Mouse (Mus musculus) ES-Bruce4 (cell line): Measurements from ENCODE around the gene Arsb. TPM values are rescaled to one million over a fixed set of nuclear protein-coding genes. Genes with fewer than 3 reads are reported as not detected.

Source experiments
- H3K27ac ChIP-seq: 2 replicates; pipeline ENCODE4 v1.5.1; 2012; ENCODE audit warnings: low read length, inconsistent platforms; ENCODE audit not compliant: insufficient read depth
- H3K27me3 ChIP-seq: 2 replicates; pipeline ENCODE4 v1.6.1; 2012; ENCODE audit warnings: mild to moderate bottlenecking, low read length, inconsistent platforms; ENCODE audit not compliant: control insufficient read depth, poor library complexity, insufficient read depth, severe bottlenecking
- H3K36me3 ChIP-seq: 2 replicates; pipeline ENCODE4 v1.6.1; 2012; ENCODE audit warnings: inconsistent platforms, mild to moderate bottlenecking, low read length, moderate library complexity; ENCODE audit not compliant: control insufficient read depth, poor library complexity, insufficient read depth, severe bottlenecking
- H3K4me1 ChIP-seq: one replicate; pipeline ENCODE4 v1.8.1; 2011; ENCODE audit warnings: low read length; ENCODE audit not compliant: control insufficient read depth, insufficient read depth
- H3K4me3 ChIP-seq: 2 replicates; pipeline ENCODE4 v1.5.1; 2011; ENCODE audit warnings: low read depth, mild to moderate bottlenecking, low read length
- H3K9ac ChIP-seq: 2 replicates; pipeline ENCODE4 v1.6.1; 2012; ENCODE audit warnings: low read depth, mild to moderate bottlenecking, inconsistent platforms; ENCODE audit not compliant: poor library complexity, severe bottlenecking
- H3K9me3 ChIP-seq: replicated peaks from 2 replicates; pipeline ENCODE4 v1.6.1; 2012; ENCODE audit warnings: mild to moderate bottlenecking, low read length, inconsistent platforms; ENCODE audit not compliant: control insufficient read depth, poor library complexity, insufficient read depth, severe bottlenecking
- CTCF ChIP-seq: IDR thresholded peaks from one replicate; pipeline ENCODE4 v1.8.1; 2011; ENCODE audit warnings: low read depth, low read length
- EP300 ChIP-seq: IDR thresholded peaks from 2 replicates; pipeline ENCODE4 v1.6.1; 2011; ENCODE audit warnings: low read depth, low read length; ENCODE audit not compliant: insufficient read depth
- POLR2A ChIP-seq: IDR thresholded peaks from one replicate; pipeline ENCODE4 v1.8.1; 2011; ENCODE audit warnings: low read length; ENCODE audit not compliant: insufficient read depth
- polyA plus RNA-seq: library from polyadenylated mRNA; stranded (reverse); fragments of >200 nt; gene quantifications from 2 replicates; pipeline ENCODE4 v1.2.4, GENCODE M21; 2011; ENCODE audit warnings: low read depth; ENCODE audit not compliant: missing spikeins, insufficient read depth, insufficient read length

Arsb gene
- polyA plus RNA-seq, 1 experiment = 1.7 TPM

- Histone ChIP-seq H3K27ac (no peak overlapping the region), H3K9me3 (no peaks in the 10 kb centered on the region), H3K9ac (no peak overlapping the region), H3K27me3 (no peaks in the 10 kb centered on the region), H3K4me3 (no peak overlapping the region), H3K4me1 (no peaks in the 10 kb centered on the region), H3K36me3 (no peaks in the 10 kb centered on the region)
- TF ChIP-seq EP300 (no peak), CTCF (no peak), POLR2A (no peak)
Observed at GRCm38 (mm10) chr13:93888196-93888595, 116.8 kb downstream of the Arsb start.

- Histone ChIP-seq H3K36me3 (no peaks in the 10 kb centered on the region), H3K27ac (no peak overlapping the region), H3K27me3 (no peaks in the 10 kb centered on the region), H3K4me1 (no peaks in the 10 kb centered on the region), H3K9ac (no peak overlapping the region), H3K4me3 (no peak overlapping the region), H3K9me3 (no peaks in the 10 kb centered on the region)
- TF ChIP-seq EP300 (no peak), POLR2A (no peak), CTCF (no peak)
Observed at GRCm38 (mm10) chr13:93888916-93889315, 117.5 kb downstream of the Arsb start.

GRCm38 (mm10) chr13:93889991-93890390, 118.6 kb downstream of the Arsb start:
- Histone ChIP-seq H3K9me3 (no peaks in the 10 kb centered on the region), H3K27ac (no peak overlapping the region), H3K4me1 (no peaks in the 10 kb centered on the region), H3K4me3 (no peak overlapping the region), H3K9ac (no peak overlapping the region), H3K36me3 (no peaks in the 10 kb centered on the region), H3K27me3 (no peaks in the 10 kb centered on the region)
- TF ChIP-seq POLR2A = no peak
- TF ChIP-seq EP300 = no peak
- TF ChIP-seq CTCF = no peak

GRCm38 (mm10) chr13:93891276-93891675, 119.8 kb downstream of the Arsb start:
- Histone ChIP-seq H3K4me1 (no peaks in the 10 kb centered on the region), H3K9ac (no peak overlapping the region), H3K27ac (no peak overlapping the region), H3K9me3 (no peaks in the 10 kb centered on the region), H3K36me3 (no peaks in the 10 kb centered on the region), H3K4me3 (no peak overlapping the region), H3K27me3 (no peaks in the 10 kb centered on the region)
- no peak for TF ChIP-seq CTCF
- no peak for TF ChIP-seq EP300
- no peak for TF ChIP-seq POLR2A

- no peaks in the 10 kb centered on the region for H3K36me3 ChIP-seq
- no peaks in the 10 kb centered on the region for H3K27me3 ChIP-seq
- no peak overlapping the region for H3K4me3 ChIP-seq
- TF ChIP-seq CTCF = no peak
- H3K9me3 ChIP-seq = no peaks in the 10 kb centered on the region
- no peak overlapping the region for H3K27ac ChIP-seq
- H3K4me1 ChIP-seq = no peaks in the 10 kb centered on the region
- no peak overlapping the region for H3K9ac ChIP-seq
Observed at GRCm38 (mm10) chr13:93892101-93892500, 120.7 kb downstream of the Arsb start.

GRCm38 (mm10) chr13:93894105-93894504, 122.7 kb downstream of the Arsb start:
- H3K4me1 ChIP-seq = no peaks in the 10 kb centered on the region
- H3K9ac ChIP-seq = no peak overlapping the region
- H3K27me3 ChIP-seq = no peaks in the 10 kb centered on the region
- H3K9me3 ChIP-seq = no peaks in the 10 kb centered on the region
- H3K36me3 ChIP-seq = no peaks in the 10 kb centered on the region
- H3K4me3 ChIP-seq = no peak overlapping the region
- H3K27ac ChIP-seq = no peak overlapping the region
- TF ChIP-seq CTCF (no peak), POLR2A (no peak), EP300 (no peak)
